Mouse (Mus musculus) c-Kit-positive CD71-positive TER-119-negative erythroid progenitor cells, embryonic 14.5 days (primary cell): ENCODE measurements around the gene Tanc1.

ENCODE experiments used
- DNase-seq: peaks from one replicate; pipeline ENCODE4 v3.0.0-alpha.2; 2013; ENCODE audit warnings: low read depth

Tanc1 gene

DNA sequence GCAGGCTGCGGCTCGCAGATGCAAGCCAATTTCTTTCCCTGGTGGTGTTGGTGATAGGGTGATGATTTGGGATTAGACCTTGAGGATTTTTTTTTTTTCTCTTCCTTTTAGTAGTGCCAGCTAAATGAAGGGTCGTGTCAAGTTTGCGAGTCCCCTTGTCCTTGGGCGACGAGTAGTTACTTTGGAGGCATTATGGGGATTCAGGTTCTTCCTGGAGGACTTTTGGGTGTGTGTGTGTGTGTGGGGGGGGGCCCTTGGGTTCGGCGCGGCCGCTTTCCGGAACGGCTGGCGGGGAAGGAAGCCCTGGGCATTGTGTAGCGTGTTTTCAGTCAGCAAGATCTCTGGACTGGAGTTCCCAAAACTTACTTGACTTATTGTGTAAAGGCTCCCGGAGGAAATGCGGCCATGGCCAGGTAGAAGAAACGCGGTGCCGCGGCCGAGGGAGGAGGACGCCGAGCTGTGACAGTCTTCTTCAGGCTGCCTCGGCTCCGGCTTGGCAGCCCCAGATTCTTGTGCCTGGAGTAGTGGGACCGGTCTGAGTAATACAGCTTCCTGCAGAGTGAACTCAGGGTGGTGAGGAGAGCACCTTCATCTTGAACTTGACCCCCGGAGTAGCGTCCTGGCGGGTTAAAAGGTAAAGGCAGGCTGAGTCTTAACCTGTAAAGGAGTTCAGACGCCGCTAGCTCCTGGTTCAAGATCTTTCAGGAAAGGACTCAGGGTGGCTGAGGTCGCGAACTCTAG is 1.1 kb downstream of the Tanc1 start:
- DNase-seq, result no peak

- no peak for DNase-seq
These were observed 1.7 kb downstream of the Tanc1 start for GRCm38 (mm10) chr2:59613474-59614019.

- DNase-seq, result no peak
These were observed 5.0 kb downstream of the Tanc1 start for GRCm38 (mm10) chr2:59616890-59617289.

- no peak for DNase-seq
These were observed 7.2 kb downstream of the Tanc1 start for GRCm38 (mm10) chr2:59618996-59619395.

DNA sequence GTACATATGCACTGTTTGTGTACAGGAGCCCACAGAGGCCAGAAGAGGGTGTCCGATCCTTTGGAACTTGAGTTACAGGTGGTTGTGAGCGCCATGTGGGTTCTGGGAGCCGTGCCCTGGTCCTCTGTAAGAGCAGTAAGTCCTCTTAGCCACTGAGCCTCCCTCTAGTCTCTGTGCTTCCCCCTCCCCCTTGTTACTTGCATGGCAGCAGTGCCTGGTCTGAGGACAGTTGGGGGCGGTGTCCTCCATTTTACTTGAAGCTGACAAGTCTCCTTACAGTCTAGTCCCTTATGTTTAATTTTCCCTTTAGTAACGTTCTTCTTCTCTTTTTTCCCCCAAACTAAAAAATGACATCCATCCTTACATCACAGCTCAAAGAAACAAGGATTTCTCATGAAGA is 8.8 kb downstream of the Tanc1 start:
- no peak for DNase-seq

GRCm38 (mm10) chr2:59622514-59623139 is 10.8 kb downstream of the Tanc1 start:
- no peak for DNase-seq

DNA sequence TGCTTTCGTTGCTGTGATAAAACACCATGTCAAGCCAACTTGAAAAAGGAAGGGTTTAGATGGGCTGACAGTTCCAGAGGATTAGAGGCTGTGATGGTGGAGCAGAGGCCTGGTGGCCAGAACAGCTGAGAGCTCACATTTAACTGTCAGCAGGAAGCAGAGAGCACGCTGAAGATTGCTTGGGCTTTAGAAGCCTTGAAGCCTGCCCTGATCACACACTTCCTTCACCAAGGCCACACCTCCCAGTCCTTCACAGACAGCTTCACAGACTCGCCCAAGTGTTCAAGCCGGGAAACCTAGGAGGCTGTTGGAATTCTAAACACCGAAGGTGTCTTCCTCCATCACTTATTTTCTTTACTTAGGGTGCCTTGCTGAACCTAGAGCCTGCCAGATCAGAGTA is 12.0 kb downstream of the Tanc1 start:
- DNase-seq, result no peak

- DNase-seq, result no peak
These were observed 13.6 kb downstream of the Tanc1 start for GRCm38 (mm10) chr2:59625416-59625815.

GRCm38 (mm10) chr2:59625927-59626326 is 14.1 kb downstream of the Tanc1 start:
- no peak for DNase-seq

- no peak for DNase-seq
These were observed 14.6 kb downstream of the Tanc1 start for GRCm38 (mm10) chr2:59626422-59626821.

GRCm38 (mm10) chr2:59627502-59627901 is 15.7 kb downstream of the Tanc1 start:
- DNase-seq, result no peak

DNA sequence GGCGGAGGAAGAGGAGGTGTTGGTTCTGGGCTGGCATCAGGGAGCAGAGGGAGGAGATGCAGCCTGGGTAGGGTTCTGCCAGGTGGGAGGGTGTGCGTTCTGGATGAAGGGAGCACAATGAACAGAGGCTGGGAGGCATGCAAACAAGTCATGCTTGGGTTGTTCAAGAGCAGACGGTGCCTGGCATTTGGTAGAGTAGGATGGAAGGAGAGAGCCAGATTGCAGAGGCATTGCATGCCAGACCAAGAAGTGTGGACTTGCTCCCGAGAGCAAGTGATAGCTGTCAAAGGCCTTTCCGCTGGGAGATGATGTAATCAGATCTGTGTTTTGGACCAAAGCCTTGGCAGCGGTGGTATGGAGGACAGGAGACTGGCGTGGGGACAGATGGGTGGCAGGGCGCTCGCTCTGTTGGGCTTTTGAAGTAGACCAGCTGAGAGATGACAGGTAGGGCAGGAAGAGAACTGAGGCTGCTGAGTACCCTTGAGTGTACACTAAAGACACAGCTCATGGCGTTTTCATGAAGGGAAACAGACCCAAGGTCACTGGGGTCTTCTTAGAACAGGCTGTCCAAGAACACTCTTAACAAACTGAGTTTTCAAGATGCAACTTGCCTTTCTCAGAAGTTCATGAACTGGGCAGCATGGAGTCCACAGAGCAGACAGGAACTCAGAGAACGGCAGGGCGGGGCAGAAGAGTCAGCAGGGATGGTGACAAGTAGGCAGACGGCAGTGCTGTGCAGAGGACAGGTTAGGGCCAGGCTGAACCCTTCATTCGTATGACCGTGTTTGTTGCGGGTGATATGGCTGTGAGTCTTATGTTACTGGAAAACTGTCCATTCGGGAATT is 16.4 kb downstream of the Tanc1 start:
- no peak for DNase-seq

- DNase-seq, result no peak
These were observed 18.0 kb downstream of the Tanc1 start for GRCm38 (mm10) chr2:59629829-59630228.

GRCm38 (mm10) chr2:59631406-59631805 is 19.6 kb downstream of the Tanc1 start:
- no peak for DNase-seq

DNA sequence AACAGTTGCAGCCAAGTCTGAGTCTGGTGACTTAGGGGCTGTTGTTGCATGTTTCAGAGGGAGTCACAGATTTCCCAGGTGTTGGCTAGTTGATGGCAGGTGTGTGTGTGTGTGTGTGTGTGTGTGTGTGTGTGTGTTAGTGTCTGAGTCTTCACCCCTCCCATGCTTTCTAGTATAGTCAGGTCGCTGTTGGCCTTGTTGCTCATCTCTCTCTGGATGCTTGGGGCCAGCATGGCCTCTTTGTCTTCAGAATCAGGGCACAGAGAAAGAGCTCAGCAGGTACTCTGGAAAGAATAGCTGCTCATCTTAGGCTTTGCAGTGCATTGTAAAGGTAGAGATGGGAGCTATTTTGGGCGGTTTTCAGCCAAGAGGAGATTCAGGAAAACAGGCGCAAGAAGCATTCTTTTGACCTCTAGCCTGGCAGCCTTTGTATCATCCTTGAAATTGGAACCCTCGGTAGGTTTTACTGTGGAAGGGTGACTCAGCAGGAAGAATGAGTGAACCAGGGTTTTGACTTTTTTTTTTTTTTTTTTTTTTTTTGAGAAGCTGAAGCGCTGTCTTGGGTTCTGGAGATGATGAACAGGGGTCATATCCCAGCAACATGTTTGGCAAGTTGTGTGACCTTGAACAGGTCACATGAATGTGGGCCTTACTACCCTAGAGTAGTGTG is 22.1 kb downstream of the Tanc1 start:
- DNase-seq, result no peak

- no peak for DNase-seq
These were observed 25.4 kb downstream of the Tanc1 start for GRCm38 (mm10) chr2:59637040-59637785.

DNA sequence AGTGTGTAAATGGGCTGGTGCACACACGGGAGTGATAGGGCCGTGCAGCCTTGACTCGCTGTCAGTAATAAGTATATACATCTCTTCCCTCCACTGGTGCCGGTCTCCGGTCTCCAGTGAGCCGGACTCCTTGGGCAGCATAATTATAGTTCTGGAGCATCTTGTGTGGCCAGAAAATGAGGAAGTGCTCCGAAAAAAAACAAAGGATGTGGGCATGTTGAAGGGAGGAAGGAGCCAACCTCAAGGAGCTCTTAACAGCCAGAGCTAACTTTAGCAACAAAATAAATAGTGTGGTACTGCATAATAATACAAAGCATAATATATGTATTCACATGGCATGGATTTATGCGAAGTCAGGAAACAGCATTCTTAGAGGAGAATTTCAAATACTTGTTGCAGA is 30.9 kb downstream of the Tanc1 start:
- DNase-seq, result no peak

- DNase-seq, result no peak
These were observed 33.0 kb downstream of the Tanc1 start for GRCm38 (mm10) chr2:59644816-59645215.

- no peak for DNase-seq
These were observed 33.7 kb downstream of the Tanc1 start for GRCm38 (mm10) chr2:59645515-59645914.

DNA sequence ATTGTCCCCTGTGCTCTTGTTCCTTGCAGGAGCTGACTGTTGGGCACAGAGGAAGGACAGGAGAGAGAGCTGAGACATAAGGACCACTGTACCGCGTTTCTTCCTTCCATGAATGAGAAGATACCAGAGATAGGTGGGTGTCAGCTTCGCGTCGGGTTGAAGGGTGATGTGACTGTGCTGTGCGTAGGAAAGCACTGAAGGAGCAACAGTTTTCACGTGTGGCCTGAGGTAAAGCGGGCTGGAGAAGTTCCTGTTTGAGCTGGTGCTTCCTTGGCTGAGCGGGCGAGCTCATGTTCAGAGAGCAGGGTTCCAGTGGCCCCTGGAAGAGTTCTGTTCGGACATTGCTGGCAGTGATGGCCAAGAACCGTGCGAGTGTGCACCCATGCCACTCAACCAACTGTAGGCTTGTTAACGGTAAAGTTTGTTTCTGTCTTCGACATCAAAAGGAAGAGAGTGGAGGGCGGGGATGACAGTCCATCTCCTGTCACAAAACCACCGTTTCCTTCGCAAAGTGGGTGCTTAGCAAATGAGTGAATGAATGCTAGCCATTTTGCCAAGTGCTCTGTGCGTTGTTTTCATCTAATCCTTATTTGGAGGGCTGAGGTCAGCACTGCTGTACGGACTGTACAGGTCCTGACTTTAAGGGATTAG is 35.0 kb downstream of the Tanc1 start:
- no peak for DNase-seq

DNA sequence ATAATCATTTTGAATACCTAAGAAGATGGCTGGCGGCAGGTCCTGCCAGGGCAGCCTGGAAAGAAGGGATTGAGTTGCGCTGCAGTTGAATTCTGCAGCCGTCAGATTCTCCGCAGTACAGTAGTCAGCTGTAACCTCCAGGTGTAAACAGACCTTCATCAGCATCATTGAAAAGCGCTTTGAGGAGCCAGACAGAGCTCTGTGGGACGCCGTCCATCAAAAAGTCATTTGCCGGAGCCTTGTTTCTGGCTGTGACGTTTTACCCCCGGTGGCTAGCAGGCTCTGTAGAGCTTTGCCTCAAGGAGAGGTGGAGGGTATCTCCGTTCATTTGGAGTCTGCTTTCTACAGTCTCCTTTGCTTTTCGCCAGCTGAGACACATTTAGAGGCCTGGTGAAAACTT is 36.6 kb downstream of the Tanc1 start:
- DNase-seq, result no peak
